Mouse (Mus musculus) gastrocnemius, adult 2 months (tissue): ENCODE results near the gene Prmt9. TPM values are rescaled to one million over a fixed set of nuclear protein-coding genes. Genes with fewer than 3 reads are reported as not detected.

Experiments used
- DNase-seq: peaks from one replicate; pipeline ENCODE4 v3.0.0; 2022
- H3K27ac ChIP-seq: fragments of 200-600 bp; 2 replicates; pipeline ENCODE4 v1.8.1; 2022; ENCODE audit warnings: mild to moderate bottlenecking
- H3K4me3 ChIP-seq: fragments of 200-600 bp; 2 replicates; pipeline ENCODE4 v1.8.1; 2022; ENCODE audit warnings: mild to moderate bottlenecking, moderate library complexity
- CTCF ChIP-seq: fragments of 200-600 bp; IDR thresholded peaks from 2 replicates; pipeline ENCODE4 v1.8.1; 2022; ENCODE audit warnings: antibody characterized with exemption, mild to moderate bottlenecking, moderate library complexity
- intact Hi-C: fragments of 180-260 bp; cut with DNase I; formaldehyde crosslinking; loops from one replicate; pipeline ENCODE4 v1.15.1; 2025
- total RNA-seq, 2 experiments: library from RNA; stranded (reverse); gene quantifications; 2 replicates each; pipeline ENCODE4 v1.2.3; 2021

Prmt9 gene
- total RNA-seq, 2 experiments from 2014 or later, result 9.0 to 11.2 TPM

- intact Hi-C loops, result loop anchor here (2.0 to 5.0 kb wide), 2 partner anchors 33 to 75 kb away; no protein-coding TSS in a partner anchor
- peak; percentile 92 for DNase-seq
- Histone ChIP-seq H3K27ac (peak within 1 kb of the TSS; percentile 97), H3K4me3 (peak within 1 kb of the TSS; percentile 91)
- no peak for TF ChIP-seq CTCF
These were observed 31.6 kb upstream of the Prmt9 start, which contains the start of gene Arhgap10 for GRCm38 (mm10) chr8:77517301-77518200. Gene Arhgap10, minus strand, starts transcription at chr8:77517953.

GRCm38 (mm10) chr8:77518201-77519115 is 30.7 kb upstream of the Prmt9 start:
- H3K4me3 ChIP-seq, result peak overlapping the region; percentile 91
- peak; percentile 57 for DNase-seq
- H3K27ac ChIP-seq, result peak overlapping the region; percentile 97
- intact Hi-C loops, result loop anchor here (5.0 kb wide), 1 partner anchor 76 kb away; no protein-coding TSS in a partner anchor
- TF ChIP-seq CTCF, result no peak

GRCm38 (mm10) chr8:77520601-77521000 is 28.6 kb upstream of the Prmt9 start:
- H3K4me3 ChIP-seq, result no peak overlapping the region
- TF ChIP-seq CTCF, result no peak
- H3K27ac ChIP-seq, result no peak overlapping the region
- intact Hi-C loops, result loop anchor here (5.0 kb wide), 1 partner anchor 93 kb away; no protein-coding TSS in a partner anchor
- no peak for DNase-seq

- intact Hi-C loops, result loop anchor here (5.0 kb wide), 1 partner anchor 94 kb away; no protein-coding TSS in a partner anchor
- no peak for TF ChIP-seq CTCF
- no peak for DNase-seq
- H3K27ac ChIP-seq, result no peak overlapping the region
- no peak overlapping the region for H3K4me3 ChIP-seq
These were observed 28.0 kb upstream of the Prmt9 start for GRCm38 (mm10) chr8:77521028-77521785.

- intact Hi-C loops, result loop anchor here (5.0 kb wide), 1 partner anchor 96 kb away; no protein-coding TSS in a partner anchor
- peak; percentile 37 for DNase-seq
- H3K4me3 ChIP-seq, result peak overlapping the region; percentile 48
- TF ChIP-seq CTCF, result no peak
- peak overlapping the region; percentile 86 for H3K27ac ChIP-seq
These were observed 26.2 kb upstream of the Prmt9 start for GRCm38 (mm10) chr8:77522984-77523383.

GRCm38 (mm10) chr8:77524018-77524615 is 25.1 kb upstream of the Prmt9 start:
- Histone ChIP-seq H3K27ac (peak overlapping the region; percentile 86), H3K4me3 (peak overlapping the region; percentile 34)
- peak; percentile 43 for DNase-seq
- intact Hi-C loops, result loop anchor here (5.0 kb wide), 1 partner anchor 97 kb away; no protein-coding TSS in a partner anchor
- TF ChIP-seq CTCF, result no peak

- Histone ChIP-seq H3K4me3 (no peak overlapping the region), H3K27ac (peak overlapping the region; percentile 86)
- DNase-seq, result no peak
- intact Hi-C loops, result loop anchor here (5.0 kb wide), 1 partner anchor 98 kb away; no protein-coding TSS in a partner anchor
- peak; percentile 51 for TF ChIP-seq CTCF
These were observed 24.3 kb upstream of the Prmt9 start for GRCm38 (mm10) chr8:77524906-77525305.

- Histone ChIP-seq H3K4me3 (no peak overlapping the region), H3K27ac (no peak overlapping the region)
- DNase-seq, result no peak
- TF ChIP-seq CTCF, result no peak
- intact Hi-C loops, result no loop called here
These were observed 23.1 kb upstream of the Prmt9 start for GRCm38 (mm10) chr8:77526130-77526529.

- peak overlapping the region; percentile 43 for H3K27ac ChIP-seq
- H3K4me3 ChIP-seq, result no peak overlapping the region
- peak; percentile 52 for DNase-seq
- intact Hi-C loops, result no loop called here
- no peak for TF ChIP-seq CTCF
These were observed 14.7 kb upstream of the Prmt9 start for GRCm38 (mm10) chr8:77534358-77534992.

GRCm38 (mm10) chr8:77535026-77535595 is 14.1 kb upstream of the Prmt9 start:
- Histone ChIP-seq H3K27ac (peak overlapping the region; percentile 43; the same call in 1 of the 2 replicates), H3K4me3 (no peak overlapping the region)
- intact Hi-C loops, result loop anchor here (1.0 kb wide), 1 partner anchor 116 kb away; no protein-coding TSS in a partner anchor
- peak; percentile 60 for DNase-seq
- peak; percentile 78 for TF ChIP-seq CTCF
